Mouse (Mus musculus) ovary, postnatal 14 days (tissue): Measurements from ENCODE around the gene Cdkl1.

Experiments used
- DNase-seq: peaks from one replicate; pipeline ENCODE4 v3.0.0; 2022; ENCODE audit warnings: low spot score

The Cdkl1 gene

GRCm38 (mm10) chr12:69783247-69784025 is 7.6 kb downstream of the Cdkl1 start:
- no peak for DNase-seq

GRCm38 (mm10) chr12:69781935-69782650 is 9.0 kb downstream of the Cdkl1 start:
- DNase-seq, result peak; percentile 55

GRCm38 (mm10) chr12:69781480-69781879 is 9.6 kb downstream of the Cdkl1 start:
- no peak for DNase-seq

GRCm38 (mm10) chr12:69777957-69778356 is 13.1 kb downstream of the Cdkl1 start:
- DNase-seq, result no peak

- DNase-seq, result no peak
Measured at GRCm38 (mm10) chr12:69777341-69777730, 13.7 kb downstream of the Cdkl1 start.

- no peak for DNase-seq
Measured at GRCm38 (mm10) chr12:69776607-69777340, 14.3 kb downstream of the Cdkl1 start.

GRCm38 (mm10) chr12:69768841-69769240 is 22.2 kb downstream of the Cdkl1 start:
- DNase-seq, result no peak

GRCm38 (mm10) chr12:69767476-69768258 is 23.4 kb downstream of the Cdkl1 start:
- no peak for DNase-seq

GRCm38 (mm10) chr12:69766185-69766904 is 24.7 kb downstream of the Cdkl1 start:
- no peak for DNase-seq

GRCm38 (mm10) chr12:69765543-69765942 is 25.5 kb downstream of the Cdkl1 start:
- DNase-seq, result no peak

GRCm38 (mm10) chr12:69761603-69762002 is 29.5 kb downstream of the Cdkl1 start:
- DNase-seq, result no peak

GRCm38 (mm10) chr12:69760743-69761406 is 30.2 kb downstream of the Cdkl1 start:
- no peak for DNase-seq

GRCm38 (mm10) chr12:69760014-69760413 is 31.1 kb downstream of the Cdkl1 start:
- DNase-seq, result no peak

GRCm38 (mm10) chr12:69759267-69759885 is 31.7 kb downstream of the Cdkl1 start:
- no peak for DNase-seq

- DNase-seq, result no peak
Measured at GRCm38 (mm10) chr12:69758221-69759185, 32.6 kb downstream of the Cdkl1 start.

- DNase-seq, result peak; percentile 56
Measured at GRCm38 (mm10) chr12:69757418-69758141, 33.5 kb downstream of the Cdkl1 start.

- DNase-seq, result no peak
Measured at GRCm38 (mm10) chr12:69756015-69756414, 35.1 kb downstream of the Cdkl1 start.

- DNase-seq, result no peak
Measured at GRCm38 (mm10) chr12:69753936-69754335, 37.1 kb downstream of the Cdkl1 start.
